8 mouse cellular contexts compared by ENCODE assay signal in the genomic region with DNA sequence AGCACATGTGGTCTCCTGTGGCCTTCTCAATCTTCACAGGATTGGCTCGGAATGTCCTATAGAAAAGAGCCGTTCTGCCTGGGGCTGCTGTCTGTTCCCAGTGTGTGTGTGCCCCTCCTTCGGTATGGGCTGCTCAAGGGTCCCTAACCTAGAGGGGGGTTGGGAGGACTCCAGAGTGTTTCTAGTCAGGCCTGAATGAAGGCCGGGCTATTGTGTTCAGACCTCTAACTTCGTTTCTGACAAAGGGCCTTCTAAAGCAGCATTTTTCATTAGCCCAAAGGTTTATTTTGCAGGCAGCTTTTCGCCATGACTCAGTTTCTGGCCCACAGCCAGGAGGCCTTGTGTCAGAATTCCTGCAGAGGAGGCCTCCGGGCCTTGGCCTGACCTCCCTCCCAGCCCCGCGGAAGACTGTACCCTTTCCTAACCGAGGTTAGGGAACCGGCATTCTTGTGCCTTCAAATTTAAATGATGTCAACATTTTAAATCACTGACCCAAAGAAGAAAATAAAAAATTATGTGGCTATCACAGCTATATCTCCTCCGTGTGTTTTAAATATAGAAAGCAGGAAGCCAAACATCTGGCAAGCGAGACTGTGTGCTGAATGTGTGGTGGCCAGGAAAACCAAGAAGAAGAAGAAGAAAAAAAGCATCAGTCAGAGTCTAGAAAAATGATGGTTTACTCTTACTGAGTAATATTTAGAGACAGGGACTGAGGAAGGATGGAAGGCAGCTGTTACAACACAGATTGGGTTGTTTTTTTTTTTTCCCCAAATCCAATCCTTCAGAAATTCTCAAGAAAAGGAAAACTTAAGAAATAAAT. TPM values are rescaled to one million over a fixed set of nuclear protein-coding genes. Genes with fewer than 3 reads are reported as not detected.
DNase-seq lines count a peak whose midpoint lies in the region; ATAC-seq lines count a peak whose summit lies in the region.

No protein-coding gene starts in this region.

- H3K4me2 ChIP-seq in forebrain, embryonic 15.5 days (replicated peaks) = no peak overlapping the region
- no peak overlapping the region for H3K4me2 ChIP-seq in liver, embryonic 15.5 days
- no peak overlapping the region for H3K4me2 ChIP-seq in neural tube, embryonic 15.5 days

- H3K36me3 ChIP-seq in forebrain, embryonic 15.5 days = no peaks in the 10 kb centered on the region
- H3K36me3 ChIP-seq in liver, embryonic 15.5 days (replicated peaks) = no peaks in the 10 kb centered on the region
- no peaks in the 10 kb centered on the region for H3K36me3 ChIP-seq in neural tube, embryonic 15.5 days

- 5% methylated on average over 13 of the region's 13 CpGs for WGBS in forebrain, embryonic 15.5 days
- 9% methylated on average over 13 of the region's 13 CpGs for WGBS in large intestine, adult 2 months
- 43% methylated on average over 13 of the region's 13 CpGs for WGBS in liver, embryonic 15.5 days (ENCODE audit: insufficient replicate concordance)
- WGBS in neural tube, embryonic 15.5 days = 21% methylated on average over 13 of the region's 13 CpGs

- peaks cover 9% of the 10 kb centered on the region for H3K4me1 ChIP-seq in forebrain, embryonic 15.5 days
- no peaks in the 10 kb centered on the region for H3K4me1 ChIP-seq in liver, embryonic 15.5 days (replicated peaks)
- H3K4me1 ChIP-seq in neural tube, embryonic 15.5 days = peaks cover 7% of the 10 kb centered on the region

- no peak overlapping the region for H3K4me3 ChIP-seq in forebrain, embryonic 15.5 days
- H3K4me3 ChIP-seq in liver, embryonic 15.5 days (replicated peaks) = no peak overlapping the region
- no peak overlapping the region for H3K4me3 ChIP-seq in neural tube, embryonic 15.5 days (replicated peaks)

- H3K27me3 ChIP-seq in forebrain, embryonic 15.5 days = no peaks in the 10 kb centered on the region
- H3K27me3 ChIP-seq in liver, embryonic 15.5 days = no peaks in the 10 kb centered on the region
- no peaks in the 10 kb centered on the region for H3K27me3 ChIP-seq in neural tube, embryonic 15.5 days (replicated peaks)

- no peaks in the 10 kb centered on the region for H3K9me3 ChIP-seq in forebrain, embryonic 15.5 days
- no peaks in the 10 kb centered on the region for H3K9me3 ChIP-seq in liver, embryonic 15.5 days (replicated peaks)
- H3K9me3 ChIP-seq in neural tube, embryonic 15.5 days (replicated peaks) = no peaks in the 10 kb centered on the region

- DNase-seq in 3134 (ENCODE audit: extremely low read depth, insufficient read length, low spot score) = peak; percentile 79
- DNase-seq in heart, postnatal 14 days = peak; percentile 93 to 95
- peak; percentile 78 for DNase-seq in large intestine, adult 2 months (ENCODE audit: low read depth, low spot score)
- DNase-seq in urinary bladder, postnatal 36 days (ENCODE audit: low spot score in 2 of 2) = peak; percentile 89 to 93

- intact Hi-C loops in heart, postnatal 14 days (cut with DNase I) = no loop called here

- H3K9ac ChIP-seq in forebrain, embryonic 15.5 days (replicated peaks) = no peak overlapping the region
- no peak overlapping the region for H3K9ac ChIP-seq in liver, embryonic 15.5 days
- H3K9ac ChIP-seq in neural tube, embryonic 15.5 days (replicated peaks) = no peak overlapping the region

- H3K27ac ChIP-seq in forebrain, embryonic 15.5 days (replicated peaks) = peak overlapping the region; percentile 67
- H3K27ac ChIP-seq in liver, embryonic 15.5 days (replicated peaks) = 0 out of 2 replicates have a peak overlapping the region, but pooled peaks have one; percentile 10
- H3K27ac ChIP-seq in neural tube, embryonic 15.5 days (replicated peaks) = peak overlapping the region; percentile 74

- ATAC-seq in cerebellum, adult (ENCODE audit: insufficient number of reproducible peaks, low FRiP score, low TSS enrichment) = peak; percentile 73
- peak; percentile 80 for ATAC-seq in forebrain, embryonic 15.5 days (replicated peaks)
- no peak for ATAC-seq in liver, embryonic 15.5 days (ENCODE audit: insufficient read depth)
- ATAC-seq in neural tube, embryonic 15.5 days (ENCODE audit: low FRiP score) = no peak

RNA-seq across cellular contexts. Expression of a gene that starts 53.0 kb away (rescaled TPM):
- polyA plus RNA-seq in forebrain, embryonic 15.5 days (2015; fragmentation: Nextera tagmentation; extraction: Ambion mirVana) = 3.1 and 3.3 TPM in 2 replicates
- total RNA-seq in heart, postnatal 14 days (2021) = not detected
- polyA plus RNA-seq in large intestine, adult 2 months (2012; rRNA removed) = not detected in 2 replicates
- polyA plus RNA-seq in liver, embryonic 15.5 days (2015; fragmentation: Nextera tagmentation; extraction: Ambion mirVana) = 0.30 TPM in 2 replicates
- polyA plus RNA-seq in neural tube, embryonic 15.5 days (2015; fragmentation: Nextera tagmentation; extraction: Ambion mirVana) = 3.0 and 3.4 TPM in 2 replicates

RNA-seq across cellular contexts. Expression of a gene that starts 53.1 kb away (rescaled TPM):
- 6.8 and 10.2 TPM in 2 replicates for polyA plus RNA-seq in forebrain, embryonic 15.5 days (2015; fragmentation: Nextera tagmentation; extraction: Ambion mirVana)
- 1 to 10 TPM; 4.6 to 5.5 TPM for total RNA-seq in heart, postnatal 14 days (2021)
- polyA plus RNA-seq in large intestine, adult 2 months (2012; rRNA removed) = 3.4 and 11.5 TPM in 2 replicates
- 0.63 and 0.77 TPM in 2 replicates for polyA plus RNA-seq in liver, embryonic 15.5 days (2015; fragmentation: Nextera tagmentation; extraction: Ambion mirVana)
- polyA plus RNA-seq in neural tube, embryonic 15.5 days (2015; fragmentation: Nextera tagmentation; extraction: Ambion mirVana) = 4.8 and 4.9 TPM in 2 replicates

RNA-seq across cellular contexts. Expression of a gene that starts 59.1 kb away (rescaled TPM):
- polyA plus RNA-seq in forebrain, embryonic 15.5 days (2015; fragmentation: Nextera tagmentation; extraction: Ambion mirVana) = 14.1 and 16.0 TPM in 2 replicates
- 1 to 10 TPM; 5.7 to 6.3 TPM for total RNA-seq in heart, postnatal 14 days (2021)
- polyA plus RNA-seq in large intestine, adult 2 months (2012; rRNA removed) = 0.58 and 0.82 TPM in 2 replicates
- polyA plus RNA-seq in liver, embryonic 15.5 days (2015; fragmentation: Nextera tagmentation; extraction: Ambion mirVana) = 0.40 and 0.47 TPM in 2 replicates
- 15.2 and 17.5 TPM in 2 replicates for polyA plus RNA-seq in neural tube, embryonic 15.5 days (2015; fragmentation: Nextera tagmentation; extraction: Ambion mirVana)

Comparison
In these comparisons a context has a peak if more than half of its experiments do, and no peak if none do; other contexts are left out.
1. ATAC-seq: peak in cerebellum, adult (single experiment) and forebrain, embryonic 15.5 days (single experiment); none in liver, embryonic 15.5 days (single experiment) and neural tube, embryonic 15.5 days (single experiment).
2. H3K27ac ChIP-seq: peak in every context shown above with its lines; median percentile 74 in neural tube, embryonic 15.5 days; 67 in forebrain, embryonic 15.5 days; 10 in liver, embryonic 15.5 days.
3. Peak in every context shown above with its lines, with median percentiles within 50 percentile points of each other: DNase-seq.